In the genomic region with DNA sequence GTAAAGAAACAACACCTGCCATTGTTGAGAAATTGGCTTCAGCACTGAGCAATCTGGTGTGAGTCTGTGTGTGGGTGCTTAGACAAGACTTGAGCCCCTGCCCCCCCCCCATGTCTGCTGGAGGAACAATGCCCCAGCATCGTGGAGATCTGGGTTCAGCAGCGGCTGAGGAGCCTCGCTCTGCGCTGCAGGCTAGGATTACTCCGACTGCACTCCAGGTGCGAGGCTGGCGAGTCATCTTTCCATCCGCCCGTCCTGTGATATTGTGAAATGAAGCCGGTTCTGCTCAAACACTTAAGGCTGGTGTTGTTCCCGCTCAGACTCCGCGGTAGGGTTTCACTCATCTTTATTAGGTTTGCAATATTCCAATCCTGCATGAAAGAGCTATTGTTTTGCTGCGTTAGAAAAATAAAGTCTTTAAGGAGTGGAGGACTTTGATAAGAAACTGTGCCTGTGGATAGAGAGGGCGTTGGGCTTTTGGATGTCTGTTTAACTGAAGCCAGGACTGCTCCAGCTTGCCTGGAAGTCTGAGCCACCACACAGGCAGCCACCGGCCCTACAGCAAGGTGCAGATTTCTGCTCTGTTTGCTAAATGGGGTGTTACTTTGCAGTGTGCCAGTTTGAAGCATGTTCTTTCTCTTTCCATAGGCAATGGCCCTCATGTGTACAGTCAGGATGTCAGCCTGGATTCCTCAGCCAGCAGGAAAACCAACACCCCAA, we compare ENCODE assay signal across 13 mouse cellular contexts.
DNase-seq lines count a peak whose midpoint lies in the region; ATAC-seq and TF ChIP-seq lines count a peak whose summit lies in the region.
"Had no signal": no experiment of that assay in that cellular context is flagged by ENCODE, and none has a peak within 500 bp of the region (broad histone marks: within the 10 kb centered on the region; RNA-seq: fewer than 3 reads in every experiment).

No protein-coding gene starts in this region.

- peak; percentile 56 for ATAC-seq in kidney, embryonic 15.5 days (replicated peaks; ENCODE audit: low FRiP score)
- no peak; the same call in 1 of the 2 replicates for ATAC-seq in embryonic facial prominence, embryonic 13.5 days (ENCODE audit: insufficient number of reproducible peaks, insufficient read depth, low FRiP score, low TSS enrichment, low read depth)
- ATAC-seq in limb, embryonic 14.5 days (ENCODE audit: low FRiP score, low read depth): peak; percentile 63; the same call in 1 of the 2 replicates
- no peak for ATAC-seq in erythroblast, adult 5-6 weeks (replicated peaks; ENCODE audit: low FRiP score, poor library complexity, severe bottlenecking)

- no peaks in the 10 kb centered on the region for H3K9me3 ChIP-seq in kidney, embryonic 15.5 days (replicated peaks)
- no peaks in the 10 kb centered on the region for H3K9me3 ChIP-seq in embryonic facial prominence, embryonic 10.5 days
- no peaks in the 10 kb centered on the region for H3K9me3 ChIP-seq in embryonic facial prominence, embryonic 13.5 days
- H3K9me3 ChIP-seq in limb, embryonic 14.5 days (ENCODE audit: control insufficient read depth, low read length): no peaks in the 10 kb centered on the region

- DNase-seq in kidney, postnatal 36 days: no peak
- peak; percentile 39 for DNase-seq in embryonic facial prominence, embryonic 10.5 days (ENCODE audit: low spot score)
- DNase-seq in limb, embryonic 14.5 days (ENCODE audit: low spot score): no peak
- DNase-seq in urinary bladder, postnatal 14 days (ENCODE audit: low spot score): no peak
- DNase-seq in urinary bladder, postnatal 36 days (ENCODE audit: low spot score in 2 of 2): no peak
- DNase-seq: adrenal gland, postnatal 36 days; cerebellum, adult 9-10 months; lung, postnatal 10 days had no signal

- no peak overlapping the region for H3K9ac ChIP-seq in kidney, embryonic 15.5 days
- H3K9ac ChIP-seq in embryonic facial prominence, embryonic 13.5 days: no peak overlapping the region
- H3K9ac ChIP-seq in limb, embryonic 14.5 days (ENCODE audit: low read depth, low read length, severe bottlenecking): no peak overlapping the region

- peaks cover 10% of the 10 kb centered on the region; the same call in 1 of the 2 replicates for H3K4me1 ChIP-seq in kidney, embryonic 15.5 days
- H3K4me1 ChIP-seq in embryonic facial prominence, embryonic 10.5 days: peaks cover 40% of the 10 kb centered on the region
- peaks cover 40% of the 10 kb centered on the region for H3K4me1 ChIP-seq in embryonic facial prominence, embryonic 13.5 days
- H3K4me1 ChIP-seq in limb, embryonic 14.5 days (ENCODE audit: control insufficient read depth, insufficient read depth, low read length): peaks cover 10% of the 10 kb centered on the region

- H3K27me3 ChIP-seq in kidney, embryonic 15.5 days: no peaks in the 10 kb centered on the region
- no peaks in the 10 kb centered on the region for H3K27me3 ChIP-seq in embryonic facial prominence, embryonic 10.5 days (replicated peaks; ENCODE audit: low read depth, poor library complexity, severe bottlenecking)
- H3K27me3 ChIP-seq in embryonic facial prominence, embryonic 13.5 days: no peaks in the 10 kb centered on the region; the same call in 1 of the 2 replicates
- no peaks in the 10 kb centered on the region for H3K27me3 ChIP-seq in limb, embryonic 14.5 days (ENCODE audit: control insufficient read depth, insufficient read depth, low read length)

- no peaks in the 10 kb centered on the region for H3K36me3 ChIP-seq in kidney, embryonic 15.5 days
- no peaks in the 10 kb centered on the region for H3K36me3 ChIP-seq in embryonic facial prominence, embryonic 10.5 days (replicated peaks)
- H3K36me3 ChIP-seq in embryonic facial prominence, embryonic 13.5 days: no peaks in the 10 kb centered on the region
- no peaks in the 10 kb centered on the region for H3K36me3 ChIP-seq in limb, embryonic 14.5 days (ENCODE audit: control insufficient read depth, insufficient read depth, low read length)

- 0 out of 2 replicates have a peak overlapping the region, but pooled peaks have one; percentile 2 for H3K27ac ChIP-seq in kidney, embryonic 15.5 days
- H3K27ac ChIP-seq in embryonic facial prominence, embryonic 10.5 days (replicated peaks): peak overlapping the region; percentile 68
- H3K27ac ChIP-seq in embryonic facial prominence, embryonic 13.5 days: peak overlapping the region; percentile 51; the same call in 1 of the 2 replicates
- 0 out of 2 replicates have a peak overlapping the region, but pooled peaks have one; percentile 16 for H3K27ac ChIP-seq in limb, embryonic 14.5 days (replicated peaks; ENCODE audit: low read depth, low read length)
- H3K27ac ChIP-seq: layer of hippocampus, adult 2 months had no signal

- 47% methylated on average over 16 of the region's 16 CpGs for WGBS in kidney, embryonic 15.5 days
- WGBS in embryonic facial prominence, embryonic 10.5 days: 50% methylated on average over 16 of the region's 16 CpGs
- WGBS in embryonic facial prominence, embryonic 13.5 days: 34% methylated on average over 16 of the region's 16 CpGs
- WGBS in limb, embryonic 14.5 days: 26% methylated on average over 16 of the region's 16 CpGs

- H3K4me2 ChIP-seq in kidney, embryonic 15.5 days: 0 out of 2 replicates have a peak overlapping the region, but pooled peaks have one; percentile 16
- H3K4me2 ChIP-seq in embryonic facial prominence, embryonic 13.5 days: peak overlapping the region; percentile 39
- H3K4me2 ChIP-seq in limb, embryonic 14.5 days (replicated peaks; ENCODE audit: low read depth, low read length, severe bottlenecking): peak overlapping the region; percentile 16; the same call in 1 of the 2 replicates
- H3K4me2 ChIP-seq: heart, embryonic 11.5 days had no signal

- no peak for TF ChIP-seq POLR2A in limb, embryonic 14.5 days (IDR thresholded peaks at IDR 0.05; ENCODE audit: borderline replicate concordance, extremely low read depth, insufficient read depth, insufficient read length)

- no peak overlapping the region for H3K4me3 ChIP-seq in kidney, embryonic 15.5 days (replicated peaks)
- no peak overlapping the region for H3K4me3 ChIP-seq in embryonic facial prominence, embryonic 10.5 days
- H3K4me3 ChIP-seq in embryonic facial prominence, embryonic 13.5 days: no peak overlapping the region
- no peak overlapping the region for H3K4me3 ChIP-seq in limb, embryonic 14.5 days (replicated peaks; ENCODE audit: low read length)
- H3K4me3 ChIP-seq: layer of hippocampus, adult 2 months had no signal

Comparison
In these comparisons a context has a peak if more than half of its experiments do, and no peak if none do; other contexts are left out.
1. ATAC-seq: peak in kidney, embryonic 15.5 days (single experiment) and limb, embryonic 14.5 days (single experiment); none in embryonic facial prominence, embryonic 13.5 days (single experiment) and erythroblast, adult 5-6 weeks (single experiment).
2. H3K27ac ChIP-seq: peak in every context shown above with its lines; median percentile 68 in embryonic facial prominence, embryonic 10.5 days; 51 in embryonic facial prominence, embryonic 13.5 days; 16 in limb, embryonic 14.5 days; 2 in kidney, embryonic 15.5 days.
3. Peak in every context shown above with its lines, with median percentiles within 50 percentile points of each other: H3K4me2 ChIP-seq.